ENCODE assay signal across 15 mouse cellular contexts in the genomic region with DNA sequence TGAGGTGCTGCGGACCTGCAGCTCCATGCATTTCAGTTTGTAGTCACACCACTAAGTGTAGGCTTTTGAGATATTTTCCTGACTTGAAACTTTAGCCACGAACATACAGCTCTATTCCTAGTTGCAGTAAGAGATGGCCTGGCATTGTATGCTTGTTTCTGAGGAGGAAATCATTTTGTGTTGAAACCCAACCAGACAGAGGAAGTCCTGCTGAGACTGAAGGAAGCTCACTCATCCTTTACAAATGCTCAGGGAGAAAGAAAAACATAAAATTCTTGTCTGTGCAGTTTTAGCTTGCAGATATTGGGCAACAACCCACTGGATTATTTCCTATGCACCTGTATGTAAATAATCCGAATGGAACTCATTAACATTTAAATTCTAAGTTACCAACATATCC.
"Had no signal": no experiment of that assay in that cellular context is flagged by ENCODE, and none has a peak within 500 bp of the region (broad histone marks: within the 10 kb centered on the region; RNA-seq: fewer than 3 reads in every experiment).

No protein-coding gene starts in this region.

- H3K4me1 ChIP-seq: kidney, embryonic 15.5 days; liver, embryonic 13.5 days; neural tube, embryonic 13.5 days; stomach, embryonic 15.5 days had no signal

- H3K4me3 ChIP-seq: kidney, embryonic 15.5 days; liver, embryonic 13.5 days; neural tube, embryonic 13.5 days; stomach, embryonic 15.5 days had no signal

- H3K9ac ChIP-seq: kidney, embryonic 15.5 days; liver, embryonic 13.5 days; neural tube, embryonic 13.5 days; stomach, embryonic 15.5 days had no signal

- H3K4me2 ChIP-seq: kidney, embryonic 15.5 days; liver, embryonic 13.5 days; midbrain, embryonic 11.5 days; neural tube, embryonic 13.5 days; stomach, embryonic 15.5 days had no signal

- DNase-seq: kidney, adult 8-10 months; kidney, postnatal 10 days; kidney, postnatal 36 days; liver, embryonic 13.5 days; lung, adult 2 months; lung, postnatal 14 days; lung, postnatal 4 days; retina, postnatal 1 day; right cerebral cortex, postnatal 25 days; spleen, adult 18-20 months; thymus, postnatal 25 days had no signal

- H3K27me3 ChIP-seq: kidney, embryonic 15.5 days; liver, embryonic 13.5 days; neural tube, embryonic 13.5 days; stomach, embryonic 15.5 days had no signal

- H3K9me3 ChIP-seq: kidney, embryonic 15.5 days; liver, embryonic 13.5 days; neural tube, embryonic 13.5 days; stomach, embryonic 15.5 days had no signal

- H3K36me3 ChIP-seq: kidney, embryonic 15.5 days; liver, embryonic 13.5 days; neural tube, embryonic 13.5 days; stomach, embryonic 15.5 days had no signal

- H3K27ac ChIP-seq: kidney, embryonic 15.5 days; liver, embryonic 13.5 days; neural tube, embryonic 13.5 days; stomach, embryonic 15.5 days had no signal
